Mouse (Mus musculus): ENCODE data around the gene Mpz. TPM values are rescaled to one million over a fixed set of nuclear protein-coding genes. Genes with fewer than 3 reads are reported as not detected.

Mpz gene
- polyA plus RNA-seq (2012; rRNA removed): 0.28 and 0.66 TPM in 2 replicates

DNA sequence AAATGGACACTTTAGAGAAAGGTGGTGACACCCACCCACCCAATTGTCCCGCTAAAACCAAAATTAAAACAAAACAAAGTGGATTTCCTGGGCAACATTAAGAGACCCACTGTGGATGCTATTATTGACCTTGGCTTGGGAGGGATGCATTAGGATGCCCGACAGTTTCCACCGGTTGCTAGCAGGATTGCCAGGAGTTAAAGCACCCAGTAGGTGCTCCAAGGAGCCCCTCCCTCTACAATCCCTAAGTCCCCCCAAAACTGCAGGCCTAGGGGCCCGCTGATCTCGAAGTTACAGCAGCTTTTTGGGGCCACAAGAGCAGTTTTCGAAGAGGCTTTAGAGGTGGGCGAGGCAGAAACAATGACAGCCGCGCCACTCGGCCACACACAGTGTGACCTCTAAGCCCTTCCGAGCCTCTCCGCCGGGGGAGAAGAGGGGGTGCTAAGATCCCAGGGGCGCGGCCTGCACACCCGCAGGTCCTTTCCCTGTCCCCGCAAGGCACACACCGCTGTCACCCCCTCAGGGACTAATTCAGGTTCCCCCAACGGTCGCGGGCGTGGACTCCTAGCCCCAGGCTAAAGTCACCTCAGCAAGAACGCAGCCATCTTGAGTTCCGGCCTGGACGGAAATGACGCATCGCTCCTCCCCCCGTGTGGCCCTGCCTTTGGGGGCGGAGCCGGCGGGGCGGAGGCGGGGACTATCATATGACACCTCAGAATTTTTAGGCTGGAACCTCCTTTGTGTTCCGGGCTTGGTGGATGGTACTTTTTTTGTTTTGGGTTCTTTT lies at the start of gene Mpz, which contains the start of gene Sdhc:
Gene Mpz, plus strand, starts transcription at position 738 of the 787 bp plus-strand sequence.
Gene Sdhc, minus strand, starts transcription at position 630 of the 787 bp plus-strand sequence.
- under 1% methylated on average over 34 of the region's 34 CpGs for WGBS
- Histone ChIP-seq H3K4me1 (ENCODE audit: control insufficient read depth, insufficient read depth, insufficient read length, low read length) (peaks cover 4% of the 10 kb centered on the region; the same call in 1 of the 2 replicates), H3K27ac (ENCODE audit: insufficient read depth, low read depth, low read length) (peak within 1 kb of the TSS; percentile 85), H3K36me3 (ENCODE audit: control insufficient read depth, insufficient read depth, low read length) (peaks cover 6% of the 10 kb centered on the region), H3K27me3 (ENCODE audit: control insufficient read depth, insufficient read depth, low read length) (no peaks in the 10 kb centered on the region), H3K4me3 (ENCODE audit: low read depth, low read length) (peak within 1 kb of the TSS; percentile 96)
- TF ChIP-seq CTCF (IDR thresholded peaks at IDR 0.05; ENCODE audit: extremely low read depth, insufficient read length, insufficient replicate concordance, low read depth, low read length): no peak
- peak; percentile 88 for TF ChIP-seq POLR2A (IDR thresholded peaks at IDR 0.05; ENCODE audit: low read depth, low read length)

DNA sequence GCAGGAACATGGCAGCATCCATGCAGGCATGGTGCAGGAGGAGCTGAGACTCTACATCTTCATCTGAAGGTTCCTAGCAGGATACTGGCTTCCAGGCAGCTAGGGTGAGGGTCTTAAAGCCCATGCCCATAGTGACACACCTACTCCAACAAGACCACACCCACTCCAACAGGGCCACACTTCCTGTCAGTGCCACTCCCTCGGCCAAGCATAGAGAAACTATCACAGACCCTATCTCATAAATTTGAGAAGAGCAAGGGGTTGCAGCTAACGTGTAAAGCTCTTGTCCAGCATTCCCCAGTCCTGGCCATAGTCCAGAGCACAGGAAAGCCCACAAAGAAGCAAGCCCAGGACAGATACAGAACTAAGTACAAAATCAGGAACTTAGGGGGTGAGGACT lies 49.5 kb upstream of the Mpz start:
- H3K27me3 ChIP-seq (ENCODE audit: control insufficient read depth, insufficient read depth, low read length): no peaks in the 10 kb centered on the region
- no peaks in the 10 kb centered on the region for H3K36me3 ChIP-seq (ENCODE audit: control insufficient read depth, insufficient read depth, low read length)
- WGBS: 65% methylated on average over 2 of the region's 2 CpGs
- TF ChIP-seq CTCF (IDR thresholded peaks at IDR 0.05; ENCODE audit: extremely low read depth, insufficient read length, insufficient replicate concordance, low read depth, low read length): no peak
- TF ChIP-seq POLR2A (IDR thresholded peaks at IDR 0.05; ENCODE audit: low read depth, low read length): no peak
- no peak overlapping the region for H3K4me3 ChIP-seq (ENCODE audit: low read depth, low read length)
- H3K27ac ChIP-seq (ENCODE audit: insufficient read depth, low read depth, low read length): no peak overlapping the region
- H3K4me1 ChIP-seq (ENCODE audit: control insufficient read depth, insufficient read depth, insufficient read length, low read length): peaks cover 4% of the 10 kb centered on the region; the same call in 1 of the 2 replicates

GRCm38 (mm10) chr1:171101733-171102546 lies 48.6 kb upstream of the Mpz start:
- under 1% methylated on average over 40 of the region's 40 CpGs for WGBS
- H3K27me3 ChIP-seq (ENCODE audit: control insufficient read depth, insufficient read depth, low read length): no peaks in the 10 kb centered on the region
- TF ChIP-seq POLR2A (IDR thresholded peaks at IDR 0.05; ENCODE audit: low read depth, low read length) (no peak), CTCF (IDR thresholded peaks at IDR 0.05; ENCODE audit: extremely low read depth, insufficient read length, insufficient replicate concordance, low read depth, low read length) (no peak)
- H3K36me3 ChIP-seq (ENCODE audit: control insufficient read depth, insufficient read depth, low read length): no peaks in the 10 kb centered on the region
- H3K27ac ChIP-seq (ENCODE audit: insufficient read depth, low read depth, low read length): no peak overlapping the region
- peaks cover 4% of the 10 kb centered on the region; the same call in 1 of the 2 replicates for H3K4me1 ChIP-seq (ENCODE audit: control insufficient read depth, insufficient read depth, insufficient read length, low read length)
- peak overlapping the region; percentile 90 for H3K4me3 ChIP-seq (ENCODE audit: low read depth, low read length)

GRCm38 (mm10) chr1:171102547-171103177 lies 47.8 kb upstream of the Mpz start:
- Histone ChIP-seq H3K27ac (ENCODE audit: insufficient read depth, low read depth, low read length) (no peak overlapping the region), H3K4me1 (ENCODE audit: control insufficient read depth, insufficient read depth, insufficient read length, low read length) (peaks cover 4% of the 10 kb centered on the region; the same call in 1 of the 2 replicates), H3K27me3 (ENCODE audit: control insufficient read depth, insufficient read depth, low read length) (no peaks in the 10 kb centered on the region), H3K36me3 (ENCODE audit: control insufficient read depth, insufficient read depth, low read length) (no peaks in the 10 kb centered on the region), H3K4me3 (ENCODE audit: low read depth, low read length) (peak overlapping the region; percentile 90)
- under 1% methylated on average over 35 of the region's 35 CpGs for WGBS
- TF ChIP-seq CTCF (IDR thresholded peaks at IDR 0.05; ENCODE audit: extremely low read depth, insufficient read length, insufficient replicate concordance, low read depth, low read length) (no peak), POLR2A (IDR thresholded peaks at IDR 0.05; ENCODE audit: low read depth, low read length) (no peak)

DNA sequence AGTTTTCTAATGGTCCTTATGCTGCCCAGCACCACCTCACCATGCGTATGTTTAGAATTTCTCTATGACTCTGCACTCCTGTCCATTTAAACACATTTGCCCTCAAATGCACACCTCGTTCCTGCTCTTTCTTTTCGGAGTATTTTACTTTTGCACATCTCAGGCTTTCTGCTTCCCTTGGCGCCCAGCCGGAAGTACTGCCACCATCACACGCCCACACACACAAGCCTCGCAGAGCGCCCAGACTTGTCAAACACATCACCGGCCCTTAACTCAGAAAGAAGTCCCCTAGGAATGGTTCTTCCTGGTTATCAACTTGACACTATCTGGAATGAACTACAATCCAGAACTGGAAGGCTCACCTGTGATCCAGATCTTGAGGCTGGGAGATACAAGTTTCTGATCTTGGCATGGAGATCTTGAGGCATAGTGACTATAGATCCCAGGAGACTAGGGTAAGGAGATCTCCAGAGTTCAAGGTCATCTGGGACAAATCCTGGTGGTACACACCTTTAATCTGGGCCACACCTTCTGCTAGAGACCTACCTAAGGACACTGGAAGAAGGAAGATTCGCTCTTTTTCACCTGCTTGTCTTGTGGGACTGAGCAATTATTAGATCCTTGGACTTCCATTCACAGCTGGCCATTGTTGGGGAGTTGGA lies 47.2 kb upstream of the Mpz start:
- Histone ChIP-seq H3K27me3 (ENCODE audit: control insufficient read depth, insufficient read depth, low read length) (no peaks in the 10 kb centered on the region), H3K36me3 (ENCODE audit: control insufficient read depth, insufficient read depth, low read length) (no peaks in the 10 kb centered on the region), H3K4me1 (ENCODE audit: control insufficient read depth, insufficient read depth, insufficient read length, low read length) (peaks cover 4% of the 10 kb centered on the region; the same call in 1 of the 2 replicates), H3K27ac (ENCODE audit: insufficient read depth, low read depth, low read length) (no peak overlapping the region), H3K4me3 (ENCODE audit: low read depth, low read length) (peak overlapping the region; percentile 22)
- TF ChIP-seq CTCF (IDR thresholded peaks at IDR 0.05; ENCODE audit: extremely low read depth, insufficient read length, insufficient replicate concordance, low read depth, low read length) (no peak), POLR2A (IDR thresholded peaks at IDR 0.05; ENCODE audit: low read depth, low read length) (no peak)
- WGBS: 25% methylated on average over 10 of the region's 10 CpGs

GRCm38 (mm10) chr1:171105226-171105625 lies 45.3 kb upstream of the Mpz start:
- no peaks in the 10 kb centered on the region for H3K36me3 ChIP-seq (ENCODE audit: control insufficient read depth, insufficient read depth, low read length)
- peaks cover 4% of the 10 kb centered on the region for H3K4me1 ChIP-seq (ENCODE audit: control insufficient read depth, insufficient read depth, insufficient read length, low read length)
- WGBS: 70% methylated on average over 6 of the region's 6 CpGs
- no peak for TF ChIP-seq POLR2A (IDR thresholded peaks at IDR 0.05; ENCODE audit: low read depth, low read length)
- TF ChIP-seq CTCF (IDR thresholded peaks at IDR 0.05; ENCODE audit: extremely low read depth, insufficient read length, insufficient replicate concordance, low read depth, low read length): no peak
- H3K4me3 ChIP-seq (ENCODE audit: low read depth, low read length): no peak overlapping the region
- H3K27ac ChIP-seq (ENCODE audit: insufficient read depth, low read depth, low read length): no peak overlapping the region
- H3K27me3 ChIP-seq (ENCODE audit: control insufficient read depth, insufficient read depth, low read length): no peaks in the 10 kb centered on the region
